Mouse (Mus musculus) stomach, postnatal 0 days (tissue): ENCODE measurements around the gene St6galnac5. TPM values are rescaled to one million over a fixed set of nuclear protein-coding genes. Genes with fewer than 3 reads are reported as not detected.

Experiments used
- ATAC-seq: fragments of 200-750 bp; cut with Nextera tagmentation; 2 replicates; pipeline ENCODE4 v1.8.0; 2017; ENCODE audit not compliant: low FRiP score, low TSS enrichment
- DNase-seq: peaks from one replicate; pipeline ENCODE4 v3.0.0-alpha.2; 2016; ENCODE audit warnings: low spot score
- H3K27ac ChIP-seq: fragments of 300-500 bp; sonication (generic); replicated peaks from 2 replicates; pipeline ENCODE4 v1.5.1; 2014; ENCODE audit warnings: mild to moderate bottlenecking, control low read depth
- H3K27me3 ChIP-seq: fragments of 300-500 bp; sonication (generic); 2 replicates; pipeline ENCODE4 v1.6.1; 2014; ENCODE audit warnings: low read length; ENCODE audit not compliant: control insufficient read depth, insufficient read depth
- H3K36me3 ChIP-seq: fragments of 300-500 bp; sonication (generic); 2 replicates; pipeline ENCODE4 v1.6.1; 2014; ENCODE audit warnings: low read length, mixed read lengths; ENCODE audit not compliant: control insufficient read depth, insufficient read depth
- H3K4me1 ChIP-seq: fragments of 300-500 bp; sonication (generic); replicated peaks from 2 replicates; pipeline ENCODE4 v1.6.1; 2014; ENCODE audit warnings: antibody characterized with exemption; ENCODE audit not compliant: control insufficient read depth, insufficient read depth
- H3K4me2 ChIP-seq: fragments of 300-500 bp; sonication (generic); replicated peaks from 2 replicates; pipeline ENCODE4 v1.6.1; 2014; ENCODE audit warnings: low read depth, mild to moderate bottlenecking, control low read depth, moderate library complexity
- H3K4me3 ChIP-seq: fragments of 300-500 bp; sonication (generic); 2 replicates; pipeline ENCODE4 v1.5.1; 2014; ENCODE audit warnings: low read depth, low read length, control low read depth
- H3K9ac ChIP-seq: fragments of 300-500 bp; sonication (generic); 2 replicates; pipeline ENCODE4 v1.6.1; 2014; ENCODE audit warnings: mild to moderate bottlenecking, low read length, control low read depth, mixed read lengths
- H3K9me3 ChIP-seq: fragments of 300-500 bp; sonication (generic); 2 replicates; pipeline ENCODE4 v1.6.1; 2016; ENCODE audit warnings: low read length; ENCODE audit not compliant: control insufficient read depth
- CTCF ChIP-seq: IDR thresholded peaks from 2 replicates; pipeline ENCODE4 v1.5.1; 2016; ENCODE audit warnings: antibody characterized with exemption, low read depth, mild to moderate bottlenecking, moderate library complexity
- EP300 ChIP-seq: optimal IDR thresholded peaks from 2 replicates; pipeline ENCODE3; 2016; ENCODE audit warnings: antibody characterized with exemption
- WGBS: fragments of 180-500 bp; shearing (Covaris S2); extraction: QIAGEN DNeasy Blood & Tissue Kit; methylation state at CpG from one replicate; pipeline ENCODE4 v1.1.7; 2014; 5-methylcytosine and 5-hydroxymethylcytosine counted together
- polyA plus RNA-seq: library from polyadenylated mRNA; unstranded; fragments of >200 nt; fragmentation: Nextera tagmentation; extraction: Ambion mirVana; gene quantifications from 2 replicates; pipeline ENCODE4 v1.2.1, GENCODE M21; 2015

The St6galnac5 gene
- polyA plus RNA-seq, 1 experiment from 2014 or later = 0.57 TPM

GRCm38 (mm10) chr3:152928287-152928975, 53.6 kb downstream of the St6galnac5 start:
- WGBS = 59% methylated on average over 13 of the region's 13 CpGs
- no peak overlapping the region for H3K9ac ChIP-seq
- H3K4me3 ChIP-seq = no peak overlapping the region
- H3K4me1 ChIP-seq = no peaks in the 10 kb centered on the region
- no peaks in the 10 kb centered on the region for H3K27me3 ChIP-seq
- no peaks in the 10 kb centered on the region for H3K36me3 ChIP-seq
- H3K9me3 ChIP-seq = no peaks in the 10 kb centered on the region
- no peak overlapping the region for H3K4me2 ChIP-seq
- TF ChIP-seq CTCF = no peak
- no peak for TF ChIP-seq EP300
- ATAC-seq (no peak), DNase-seq (no peak)
- H3K27ac ChIP-seq = no peak overlapping the region

- no peak overlapping the region for H3K9ac ChIP-seq
- no peaks in the 10 kb centered on the region for H3K4me1 ChIP-seq
- WGBS = 67% methylated on average over 4 of the region's 4 CpGs
- ATAC-seq = no peak
- no peak for DNase-seq
- no peak overlapping the region for H3K27ac ChIP-seq
- no peak overlapping the region for H3K4me3 ChIP-seq
- no peaks in the 10 kb centered on the region for H3K36me3 ChIP-seq
- no peaks in the 10 kb centered on the region for H3K27me3 ChIP-seq
- no peak for TF ChIP-seq CTCF
- no peak for TF ChIP-seq EP300
- H3K4me2 ChIP-seq = no peak overlapping the region
- H3K9me3 ChIP-seq = no peaks in the 10 kb centered on the region
Observed at GRCm38 (mm10) chr3:152926166-152926565, 55.9 kb downstream of the St6galnac5 start.

- TF ChIP-seq EP300 = no peak
- no peak for TF ChIP-seq CTCF
- Histone ChIP-seq H3K27me3 (no peaks in the 10 kb centered on the region), H3K4me3 (no peak overlapping the region), H3K4me2 (no peak overlapping the region), H3K4me1 (no peaks in the 10 kb centered on the region), H3K9ac (no peak overlapping the region), H3K9me3 (no peaks in the 10 kb centered on the region), H3K36me3 (no peaks in the 10 kb centered on the region), H3K27ac (no peak overlapping the region)
- DNase-seq (no peak), ATAC-seq (no peak)
- 92% methylated on average over 8 of the region's 8 CpGs for WGBS
Observed at GRCm38 (mm10) chr3:152925364-152925763, 56.7 kb downstream of the St6galnac5 start.

- Histone ChIP-seq H3K9ac (no peak overlapping the region), H3K36me3 (no peaks in the 10 kb centered on the region), H3K27ac (no peak overlapping the region), H3K9me3 (no peaks in the 10 kb centered on the region), H3K4me1 (no peaks in the 10 kb centered on the region), H3K27me3 (no peaks in the 10 kb centered on the region), H3K4me2 (0 out of 2 replicates have a peak overlapping the region, but pooled peaks have one; percentile 2), H3K4me3 (no peak overlapping the region)
- no peak for TF ChIP-seq EP300
- TF ChIP-seq CTCF = no peak
- DNase-seq (no peak), ATAC-seq (no peak)
- 34% methylated on average over 15 of the region's 15 CpGs for WGBS
Observed at GRCm38 (mm10) chr3:152923530-152923929, 58.5 kb downstream of the St6galnac5 start.

DNA sequence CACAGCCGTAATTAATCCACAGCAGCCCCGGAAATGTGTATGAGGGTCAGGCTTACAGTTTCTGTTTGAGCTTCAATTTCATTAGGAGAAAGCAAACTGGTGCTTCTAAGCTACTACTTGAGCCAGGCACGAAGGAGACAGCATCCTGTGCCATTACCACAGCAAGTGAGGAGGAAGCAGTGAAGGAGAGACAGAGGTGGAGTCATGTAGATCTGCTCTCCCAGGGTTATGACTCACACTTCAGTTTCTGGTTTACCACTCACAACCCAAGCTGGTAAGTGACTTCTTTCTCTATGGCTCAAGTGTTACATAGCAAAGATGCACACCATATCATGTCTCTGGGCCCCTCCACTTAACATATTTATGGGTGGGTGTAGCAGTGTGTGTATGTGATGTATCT, 61.7 kb downstream of the St6galnac5 start:
- H3K27ac ChIP-seq = no peak overlapping the region
- no peaks in the 10 kb centered on the region for H3K27me3 ChIP-seq
- TF ChIP-seq CTCF = no peak
- no peak for TF ChIP-seq EP300
- ATAC-seq = no peak
- no peak overlapping the region for H3K4me3 ChIP-seq
- no peaks in the 10 kb centered on the region for H3K36me3 ChIP-seq
- 68% methylated on average over 3 of the region's 3 CpGs for WGBS
- H3K9ac ChIP-seq = no peak overlapping the region
- no peak for DNase-seq
- no peak overlapping the region for H3K4me2 ChIP-seq
- H3K9me3 ChIP-seq = no peaks in the 10 kb centered on the region
- H3K4me1 ChIP-seq = no peaks in the 10 kb centered on the region

DNA sequence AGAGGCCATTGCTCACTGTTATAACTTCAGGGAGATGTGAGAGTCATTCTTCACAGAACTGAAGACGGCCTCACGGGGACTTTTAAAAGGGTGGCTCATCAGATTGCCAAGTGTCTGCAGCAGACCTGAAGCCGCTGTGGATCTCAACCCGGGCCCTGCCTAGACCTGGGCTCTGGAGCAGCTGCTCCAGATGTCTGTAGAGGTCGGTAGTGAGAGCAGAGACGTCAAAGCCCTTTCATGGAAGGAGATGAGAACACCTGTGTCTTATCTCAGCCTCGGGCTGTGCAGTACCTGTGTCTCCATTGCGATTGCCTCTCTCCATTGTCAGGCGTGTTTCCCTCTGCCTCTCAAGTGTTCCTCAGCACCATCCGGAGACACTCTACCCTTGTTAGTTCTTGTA, 62.9 kb downstream of the St6galnac5 start:
- H3K4me1 ChIP-seq = no peaks in the 10 kb centered on the region
- H3K4me2 ChIP-seq = no peak overlapping the region
- no peaks in the 10 kb centered on the region for H3K36me3 ChIP-seq
- no peaks in the 10 kb centered on the region for H3K9me3 ChIP-seq
- 64% methylated on average over 10 of the region's 10 CpGs for WGBS
- no peak overlapping the region for H3K4me3 ChIP-seq
- TF ChIP-seq CTCF = no peak
- no peak for TF ChIP-seq EP300
- no peak for DNase-seq
- no peak overlapping the region for H3K9ac ChIP-seq
- no peaks in the 10 kb centered on the region for H3K27me3 ChIP-seq
- ATAC-seq = no peak
- no peak overlapping the region for H3K27ac ChIP-seq
